Mouse (Mus musculus): ENCODE measurements around the gene Kat6b. TPM values are rescaled to one million over a fixed set of nuclear protein-coding genes. Genes with fewer than 3 reads are reported as not detected.

Kat6b gene
- polyA plus RNA-seq, 1 experiment from 2014 or later = 20.0 TPM

DNA sequence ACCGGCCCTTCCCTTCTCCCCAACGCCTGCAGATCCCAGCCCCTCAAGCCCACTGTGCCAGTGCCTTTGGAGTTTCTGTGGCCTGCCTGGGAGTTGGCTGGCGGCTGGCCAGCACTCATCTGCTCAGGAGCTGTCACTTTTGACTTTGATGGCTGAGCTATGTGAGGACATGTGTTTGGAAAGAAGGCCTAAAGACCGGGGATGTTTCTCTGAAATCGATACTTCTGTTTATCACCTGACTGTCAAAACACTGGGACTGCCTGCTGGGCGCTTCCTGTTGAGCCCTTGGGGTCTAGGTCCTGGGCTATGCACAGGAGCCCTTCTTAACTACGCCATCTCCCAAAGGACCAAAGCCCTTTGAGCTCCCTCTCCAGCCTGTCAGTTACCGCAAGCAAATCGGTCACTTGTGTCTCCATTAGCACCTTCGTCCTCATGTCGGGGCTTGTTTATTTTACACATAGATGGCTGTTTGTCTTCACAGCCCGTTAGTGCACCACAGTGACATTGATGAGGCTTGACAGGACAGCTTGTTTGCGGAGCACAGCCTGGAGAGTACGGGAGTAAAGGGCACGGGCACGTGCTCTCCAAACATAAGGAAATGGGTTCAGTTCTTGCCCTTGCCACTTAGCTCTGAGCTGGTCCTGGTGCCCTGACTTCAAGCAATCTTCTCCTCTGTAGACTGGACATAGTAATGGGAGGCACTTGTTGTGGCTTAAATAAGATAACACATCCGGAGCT lies 238.6 kb downstream of the Kat6b start:
- ATAC-seq (ENCODE audit: low FRiP score) = no peak

DNA sequence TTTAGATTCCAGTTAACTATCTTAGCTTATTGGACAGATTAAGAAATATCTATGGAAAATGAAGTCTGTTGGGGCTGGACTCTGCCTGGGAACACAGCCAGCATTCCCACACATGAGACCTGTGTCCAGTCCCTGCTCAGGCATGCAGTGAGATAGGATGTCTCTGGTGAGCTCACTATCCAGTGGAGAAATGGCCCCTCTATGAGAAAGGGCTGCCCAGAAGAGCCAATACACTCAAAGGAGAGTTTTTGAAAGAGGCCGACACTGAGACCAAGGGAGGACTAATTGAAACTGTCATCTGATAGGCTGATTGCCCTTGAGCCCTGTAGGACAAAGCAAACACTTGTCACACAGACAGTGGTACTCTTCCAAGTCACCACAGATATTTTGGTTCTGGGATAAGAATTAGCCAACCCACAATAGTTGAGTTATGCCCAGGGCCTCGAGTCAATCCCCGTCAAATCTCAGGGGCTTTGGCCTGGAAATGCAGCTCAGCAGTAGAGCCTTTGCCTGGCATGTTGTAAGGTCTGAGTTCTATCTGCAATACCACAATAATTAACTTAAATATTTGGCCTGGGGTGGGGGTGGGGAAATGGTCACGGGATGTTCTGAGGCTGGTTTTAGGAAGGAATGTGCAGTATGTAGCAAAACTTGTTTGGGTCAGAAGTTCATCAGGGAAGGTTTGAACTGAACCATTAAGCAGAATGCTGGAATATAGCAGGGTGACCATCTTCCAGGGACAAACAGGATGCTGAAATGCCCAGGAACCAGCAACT lies 239.4 kb downstream of the Kat6b start:
- H3K27me3 ChIP-seq = no peaks in the 10 kb centered on the region
- H3K4me2 ChIP-seq = no peak overlapping the region
- H3K9ac ChIP-seq = no peak overlapping the region
- WGBS = 84% methylated on average over 4 of the region's 4 CpGs
- no peaks in the 10 kb centered on the region for H3K36me3 ChIP-seq
- no peak overlapping the region for H3K4me3 ChIP-seq
- ATAC-seq (ENCODE audit: low FRiP score) = no peak
- H3K9me3 ChIP-seq = no peaks in the 10 kb centered on the region
- peaks cover 11% of the 10 kb centered on the region for H3K4me1 ChIP-seq (replicated peaks)
- no peak overlapping the region for H3K27ac ChIP-seq

More for the DNA sequence above, 238.6 kb downstream of the Kat6b start:
- Histone ChIP-seq H3K4me1 (replicated peaks) (peaks cover 11% of the 10 kb centered on the region), H3K9ac (no peak overlapping the region), H3K27ac (no peak overlapping the region), H3K27me3 (no peaks in the 10 kb centered on the region), H3K36me3 (no peaks in the 10 kb centered on the region), H3K4me3 (no peak overlapping the region), H3K9me3 (no peaks in the 10 kb centered on the region), H3K4me2 (no peak overlapping the region)
- 48% methylated on average over 17 of the region's 17 CpGs for WGBS

Other genes with a start within 250 kb of the Kat6b start
- gene Dupd1, start 233.1 kb downstream of the Kat6b start, polyA plus RNA-seq (2015; fragmentation: Nextera tagmentation; extraction: Ambion mirVana) = 0.14 TPM in 1 of 2 replicates, not detected in the other

All from hindbrain, embryonic 13.5 days (tissue).